Mouse (Mus musculus) ES-Bruce4 (cell line): ENCODE results near the gene BC034090. TPM values are rescaled to one million over a fixed set of nuclear protein-coding genes. Genes with fewer than 3 reads are reported as not detected.
A peak's percentile ranks its signal among the peaks of the same experiment; 100 is the strongest.

ENCODE experiments used
- H3K27ac ChIP-seq: 2 replicates; pipeline ENCODE4 v1.5.1; 2012; ENCODE audit warnings: low read length, inconsistent platforms; ENCODE audit not compliant: insufficient read depth
- H3K27me3 ChIP-seq: 2 replicates; pipeline ENCODE4 v1.6.1; 2012; ENCODE audit warnings: mild to moderate bottlenecking, low read length, inconsistent platforms; ENCODE audit not compliant: control insufficient read depth, poor library complexity, insufficient read depth, severe bottlenecking
- H3K36me3 ChIP-seq: 2 replicates; pipeline ENCODE4 v1.6.1; 2012; ENCODE audit warnings: inconsistent platforms, mild to moderate bottlenecking, low read length, moderate library complexity; ENCODE audit not compliant: control insufficient read depth, poor library complexity, insufficient read depth, severe bottlenecking
- H3K4me1 ChIP-seq: one replicate; pipeline ENCODE4 v1.8.1; 2011; ENCODE audit warnings: low read length; ENCODE audit not compliant: control insufficient read depth, insufficient read depth
- H3K4me3 ChIP-seq: 2 replicates; pipeline ENCODE4 v1.5.1; 2011; ENCODE audit warnings: low read depth, mild to moderate bottlenecking, low read length
- H3K9ac ChIP-seq: 2 replicates; pipeline ENCODE4 v1.6.1; 2012; ENCODE audit warnings: low read depth, mild to moderate bottlenecking, inconsistent platforms; ENCODE audit not compliant: poor library complexity, severe bottlenecking
- H3K9me3 ChIP-seq: replicated peaks from 2 replicates; pipeline ENCODE4 v1.6.1; 2012; ENCODE audit warnings: mild to moderate bottlenecking, low read length, inconsistent platforms; ENCODE audit not compliant: control insufficient read depth, poor library complexity, insufficient read depth, severe bottlenecking
- CTCF ChIP-seq: IDR thresholded peaks from one replicate; pipeline ENCODE4 v1.8.1; 2011; ENCODE audit warnings: low read depth, low read length
- EP300 ChIP-seq: IDR thresholded peaks from 2 replicates; pipeline ENCODE4 v1.6.1; 2011; ENCODE audit warnings: low read depth, low read length; ENCODE audit not compliant: insufficient read depth
- POLR2A ChIP-seq: IDR thresholded peaks from one replicate; pipeline ENCODE4 v1.8.1; 2011; ENCODE audit warnings: low read length; ENCODE audit not compliant: insufficient read depth
- polyA plus RNA-seq: library from polyadenylated mRNA; stranded (reverse); fragments of >200 nt; gene quantifications from 2 replicates; pipeline ENCODE4 v1.2.4, GENCODE M21; 2011; ENCODE audit warnings: low read depth; ENCODE audit not compliant: missing spikeins, insufficient read depth, insufficient read length

The BC034090 gene
- polyA plus RNA-seq, result 8.0 and 8.4 TPM in 2 replicates

- TF ChIP-seq EP300, result no peak
- no peak for TF ChIP-seq POLR2A
- no peak for TF ChIP-seq CTCF
- Histone ChIP-seq H3K27me3 (peaks cover 4% of the 10 kb centered on the region; the same call in 1 of the 2 replicates), H3K9ac (peak within 1 kb of the TSS; percentile 79), H3K4me3 (peak within 1 kb of the TSS; percentile 40), H3K4me1 (peaks cover 6% of the 10 kb centered on the region), H3K27ac (no peak within 1 kb of the TSS), H3K9me3 (no peaks in the 10 kb centered on the region), H3K36me3 (no peaks in the 10 kb centered on the region)
Observed at GRCm38 (mm10) chr1:155243797-155244770, at the start of gene BC034090. Gene BC034090 (minus strand): TSS chr1:155244444.

- Histone ChIP-seq H3K4me1 (no peaks in the 10 kb centered on the region), H3K27me3 (no peaks in the 10 kb centered on the region), H3K4me3 (no peak overlapping the region), H3K36me3 (no peaks in the 10 kb centered on the region; the same call in 1 of the 2 replicates), H3K9ac (no peak overlapping the region), H3K9me3 (no peaks in the 10 kb centered on the region), H3K27ac (no peak overlapping the region)
- TF ChIP-seq EP300, result no peak
- TF ChIP-seq CTCF, result peak; percentile 19
- TF ChIP-seq POLR2A, result no peak
Observed at GRCm38 (mm10) chr1:155293446-155293845, 49.2 kb upstream of the BC034090 start.

GRCm38 (mm10) chr1:155289411-155289810 lies 45.2 kb upstream of the BC034090 start:
- no peaks in the 10 kb centered on the region for H3K27me3 ChIP-seq
- TF ChIP-seq EP300, result no peak
- no peak for TF ChIP-seq CTCF
- TF ChIP-seq POLR2A, result no peak
- H3K4me3 ChIP-seq, result no peak overlapping the region
- no peaks in the 10 kb centered on the region for H3K9me3 ChIP-seq
- H3K36me3 ChIP-seq, result peaks cover 2% of the 10 kb centered on the region; the same call in 1 of the 2 replicates
- H3K9ac ChIP-seq, result no peak overlapping the region
- no peaks in the 10 kb centered on the region for H3K4me1 ChIP-seq
- no peak overlapping the region for H3K27ac ChIP-seq

GRCm38 (mm10) chr1:155288033-155288432 lies 43.8 kb upstream of the BC034090 start:
- no peaks in the 10 kb centered on the region for H3K9me3 ChIP-seq
- no peak overlapping the region for H3K27ac ChIP-seq
- no peaks in the 10 kb centered on the region for H3K4me1 ChIP-seq
- H3K36me3 ChIP-seq, result peaks cover 2% of the 10 kb centered on the region; the same call in 1 of the 2 replicates
- no peak overlapping the region for H3K9ac ChIP-seq
- no peaks in the 10 kb centered on the region for H3K27me3 ChIP-seq
- no peak overlapping the region for H3K4me3 ChIP-seq
- TF ChIP-seq EP300 (no peak), CTCF (no peak), POLR2A (no peak)

GRCm38 (mm10) chr1:155283808-155284207 lies 39.6 kb upstream of the BC034090 start:
- TF ChIP-seq CTCF, result no peak
- TF ChIP-seq POLR2A, result no peak
- TF ChIP-seq EP300, result no peak
- Histone ChIP-seq H3K9me3 (no peaks in the 10 kb centered on the region), H3K27ac (no peak overlapping the region)

More at GRCm38 (mm10) chr1:155283808-155284207, 39.6 kb upstream of the BC034090 start:
- Histone ChIP-seq H3K4me1 (no peaks in the 10 kb centered on the region), H3K27me3 (no peaks in the 10 kb centered on the region), H3K9ac (no peak overlapping the region), H3K4me3 (no peak overlapping the region), H3K36me3 (peaks cover 2% of the 10 kb centered on the region; the same call in 1 of the 2 replicates)
